Mouse (Mus musculus) urinary bladder, postnatal 4 days (tissue): ENCODE data around the gene Ppp1r12b.

Experiments used
- DNase-seq, 2 experiments: peaks; one replicate each; pipeline ENCODE4 v3.0.0; 2021 to 2022; ENCODE audit warnings: low spot score in 2 of 2

Gene Ppp1r12b

DNA sequence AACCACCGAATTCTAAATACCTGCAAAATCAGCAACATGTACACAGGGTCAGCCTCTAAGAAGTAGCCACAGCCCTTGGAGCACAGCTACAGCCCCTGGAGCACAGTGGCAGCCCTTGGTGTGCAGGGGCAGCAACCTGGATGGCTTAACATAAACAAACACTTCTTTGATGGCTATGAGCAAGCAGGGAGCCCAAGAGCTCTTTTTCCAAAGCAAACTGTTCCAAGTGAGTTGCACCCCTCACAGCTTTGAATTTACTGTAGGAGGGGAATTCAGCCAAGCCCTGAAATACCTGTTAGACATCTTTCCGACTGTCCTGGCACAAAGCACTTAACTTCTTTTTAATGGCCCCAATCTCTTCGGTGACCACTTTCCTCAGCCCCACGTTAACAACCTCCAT is 14.9 kb downstream of the Ppp1r12b start:
- no peak for DNase-seq

DNA sequence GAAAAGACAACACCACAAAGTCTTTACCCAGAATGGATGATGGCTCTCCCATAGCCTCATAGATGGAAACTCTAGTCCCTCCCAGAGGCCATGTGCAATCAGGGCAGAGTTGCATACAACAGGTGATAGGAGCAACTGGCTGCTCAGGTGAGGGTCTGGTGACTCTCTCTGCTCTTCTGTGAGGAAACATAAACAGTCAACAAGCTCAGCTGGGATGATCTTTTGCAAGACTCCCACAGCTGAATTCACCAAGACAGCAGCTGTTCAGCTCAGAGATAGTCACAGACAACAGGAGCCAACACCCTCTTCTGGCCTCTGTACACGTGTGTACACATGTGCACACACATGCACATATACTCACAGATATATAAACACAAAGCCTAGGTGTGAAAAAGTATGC is 17.5 kb downstream of the Ppp1r12b start:
- no peak for DNase-seq

DNA sequence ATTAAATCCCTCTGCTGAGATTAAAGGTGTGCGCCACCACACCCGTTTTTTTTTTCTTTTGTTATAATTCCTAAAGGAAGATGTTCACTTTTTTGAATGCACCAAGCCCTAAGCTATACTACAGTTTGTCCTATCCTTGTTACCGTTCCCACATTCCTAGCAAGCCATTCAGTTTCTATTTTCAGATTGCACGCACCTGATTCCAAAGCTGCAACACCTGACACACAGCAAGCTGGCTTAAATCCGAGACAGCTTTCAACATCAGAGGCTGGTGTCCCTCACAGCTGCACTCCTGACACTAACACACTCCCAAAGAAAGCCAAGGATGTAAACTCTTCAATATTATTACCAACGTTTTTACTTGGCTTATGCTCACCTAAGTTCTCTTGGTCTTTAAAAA is 19.4 kb downstream of the Ppp1r12b start:
- no peak for DNase-seq

GRCm38 (mm10) chr1:134932431-134932830 is 23.3 kb downstream of the Ppp1r12b start:
- no peak for DNase-seq

DNA sequence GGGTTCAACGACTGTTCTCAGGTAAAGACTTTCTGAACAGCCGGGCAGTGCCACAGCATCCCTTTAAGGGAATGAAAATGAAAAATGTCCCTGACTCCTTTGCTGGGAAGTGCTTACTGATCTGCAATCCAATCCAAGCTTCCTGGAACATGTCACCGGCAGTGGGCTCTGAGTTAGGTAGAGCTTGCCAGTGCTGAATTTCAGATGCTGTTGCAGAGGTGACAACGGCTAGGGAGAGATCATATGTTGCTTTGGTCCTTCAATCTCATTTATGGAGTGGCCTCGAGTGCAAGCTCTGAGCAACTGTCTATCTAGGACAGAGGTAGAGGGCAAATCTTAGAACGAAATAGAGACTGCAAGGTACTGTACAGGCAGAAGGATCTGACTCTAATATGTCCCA is 36.7 kb downstream of the Ppp1r12b start:
- DNase-seq: no peak

DNA sequence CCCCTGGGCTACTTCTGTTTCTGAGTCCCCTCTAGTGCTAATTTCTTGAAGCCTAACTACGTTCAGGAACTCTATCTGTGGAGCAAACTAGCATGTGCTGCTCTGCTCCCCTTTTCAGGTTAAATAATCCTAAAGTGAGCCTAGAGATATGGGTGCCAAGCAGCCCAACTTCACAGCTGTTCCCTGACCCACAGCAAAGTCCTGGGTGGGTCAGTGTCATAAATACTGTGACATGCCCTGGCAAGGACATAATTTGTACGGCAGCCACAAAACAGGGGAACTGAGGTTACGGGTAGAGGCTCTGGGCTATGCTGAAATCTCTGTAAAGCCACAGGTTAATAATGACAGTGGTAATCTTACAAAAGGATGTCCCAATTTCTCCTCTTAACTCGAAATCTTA is 40.3 kb downstream of the Ppp1r12b start:
- DNase-seq: no peak

DNA sequence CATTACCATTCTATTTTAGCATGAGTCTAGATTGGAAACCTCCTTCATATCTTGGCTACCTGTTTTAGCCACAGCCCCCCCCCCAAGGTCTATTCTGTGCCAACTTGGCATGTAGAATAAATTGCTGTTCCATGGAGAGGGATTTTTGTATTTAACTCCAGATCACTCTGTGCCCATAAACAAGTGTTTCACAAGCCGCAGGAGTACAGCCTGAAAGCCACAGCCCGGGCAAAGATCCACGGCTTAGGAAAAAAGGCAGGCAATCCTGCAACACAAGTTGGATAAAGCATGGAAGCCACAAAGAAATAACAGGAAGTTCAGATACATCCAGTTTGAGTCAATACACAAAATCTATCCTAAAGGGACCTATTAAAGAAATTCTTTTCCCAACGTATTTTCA is 42.2 kb downstream of the Ppp1r12b start:
- DNase-seq: no peak

DNA sequence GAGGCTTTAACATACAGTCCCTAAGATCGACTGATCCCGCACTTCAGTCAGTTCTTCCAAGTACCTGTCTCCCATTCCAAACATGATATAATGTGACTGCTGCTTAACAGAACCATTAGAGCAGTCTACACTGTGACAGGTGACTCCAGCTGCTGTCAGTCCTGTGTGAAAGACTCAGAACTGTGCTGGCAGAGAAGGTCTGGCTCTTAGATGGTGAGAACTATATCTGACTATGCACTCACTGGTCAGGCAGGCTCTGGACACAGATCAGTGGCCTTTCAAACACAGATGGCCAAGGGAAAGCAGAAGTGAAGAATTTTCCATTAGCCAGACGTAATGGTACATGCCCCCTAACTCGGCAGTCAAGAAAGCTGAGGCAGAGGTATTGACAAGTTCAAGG is 43.9 kb downstream of the Ppp1r12b start:
- DNase-seq: no peak

GRCm38 (mm10) chr1:134910037-134910436 is 45.7 kb downstream of the Ppp1r12b start:
- no peak for DNase-seq

- DNase-seq: no peak
These were observed 46.3 kb downstream of the Ppp1r12b start for GRCm38 (mm10) chr1:134909442-134909841.

GRCm38 (mm10) chr1:134902051-134902619 is 53.6 kb downstream of the Ppp1r12b start:
- DNase-seq: no peak

DNA sequence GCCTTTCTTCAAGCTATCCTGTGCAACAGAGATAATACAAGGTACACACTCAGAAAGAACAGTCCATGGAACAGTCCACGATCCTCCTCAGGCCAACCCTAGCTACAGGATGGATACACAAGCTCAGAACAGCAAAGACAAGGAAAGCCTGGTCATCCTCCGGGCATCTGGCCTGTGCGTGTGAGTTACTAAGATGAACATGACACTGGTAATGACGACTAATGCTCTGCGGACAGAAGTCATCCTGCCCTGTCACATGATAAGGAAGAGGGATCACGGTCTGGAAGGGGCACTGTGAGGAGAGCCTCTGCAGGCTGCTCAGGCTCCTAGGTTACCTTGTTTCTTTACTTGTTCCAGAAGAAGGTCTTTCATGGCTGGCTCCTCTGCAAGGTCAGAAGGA is 59.7 kb downstream of the Ppp1r12b start:
- DNase-seq: no peak

GRCm38 (mm10) chr1:134894803-134895202 is 60.9 kb downstream of the Ppp1r12b start:
- DNase-seq: no peak

DNA sequence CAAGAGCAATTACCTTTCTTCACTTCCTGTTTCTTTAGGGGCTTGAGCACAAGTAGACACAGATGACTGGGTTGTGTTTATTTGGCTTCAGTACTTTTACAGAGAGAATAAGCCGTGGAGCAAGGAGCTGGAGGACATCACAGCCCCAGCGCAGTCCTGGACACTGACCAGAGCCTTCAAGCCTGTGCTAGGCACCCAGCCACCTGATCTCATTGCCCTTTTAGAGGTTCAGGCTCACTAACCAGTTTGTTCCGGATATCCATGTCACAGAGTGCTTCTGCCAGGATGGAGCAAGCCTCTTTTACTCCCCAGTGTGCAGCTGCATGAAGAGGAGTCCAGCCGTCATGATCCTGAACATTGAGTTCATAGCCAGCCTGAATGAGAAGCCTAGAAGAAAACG is 63.8 kb downstream of the Ppp1r12b start:
- no peak for DNase-seq

DNA sequence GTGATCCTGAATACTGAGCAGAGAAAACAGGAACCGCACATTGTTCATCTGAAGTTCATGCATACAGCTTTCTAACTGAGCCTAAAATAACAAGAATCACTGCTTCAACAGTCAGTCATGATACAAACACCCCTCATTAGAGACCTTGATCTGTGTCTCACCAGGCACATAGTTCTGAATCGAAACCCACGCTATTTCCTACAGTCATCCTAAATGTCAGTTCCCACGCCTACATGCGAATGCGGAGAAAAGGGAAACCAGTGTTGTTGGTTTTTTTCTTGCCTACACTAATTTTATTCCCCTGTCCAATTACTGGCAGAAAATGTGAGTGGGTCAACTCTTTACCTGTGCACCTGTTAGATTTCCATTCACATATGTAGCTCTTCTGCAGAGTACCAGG is 66.1 kb downstream of the Ppp1r12b start:
- DNase-seq: no peak

DNA sequence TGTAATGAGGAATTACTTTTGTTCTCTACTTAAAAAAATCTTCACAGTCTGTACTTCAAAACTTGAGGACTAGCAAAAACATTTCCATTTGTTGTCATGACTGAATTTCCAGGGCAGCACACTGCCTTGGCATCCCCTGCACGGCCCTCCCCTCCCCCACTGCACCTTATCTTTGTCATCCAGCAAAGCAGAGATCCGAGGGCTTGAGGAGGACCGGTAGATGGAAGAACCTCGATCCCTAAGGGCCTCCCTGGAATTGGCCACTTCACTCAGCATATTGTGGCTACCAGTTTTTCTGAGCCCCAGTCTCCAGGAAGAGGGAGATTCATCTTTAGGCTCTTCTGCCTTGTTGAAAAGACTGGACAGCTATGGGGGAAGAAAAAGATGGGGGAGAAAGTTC is 79.9 kb downstream of the Ppp1r12b start:
- DNase-seq: no peak

- DNase-seq: no peak
These were observed 83.1 kb downstream of the Ppp1r12b start for GRCm38 (mm10) chr1:134872678-134873077.

GRCm38 (mm10) chr1:134866426-134866825 is 89.3 kb downstream of the Ppp1r12b start:
- DNase-seq: no peak

DNA sequence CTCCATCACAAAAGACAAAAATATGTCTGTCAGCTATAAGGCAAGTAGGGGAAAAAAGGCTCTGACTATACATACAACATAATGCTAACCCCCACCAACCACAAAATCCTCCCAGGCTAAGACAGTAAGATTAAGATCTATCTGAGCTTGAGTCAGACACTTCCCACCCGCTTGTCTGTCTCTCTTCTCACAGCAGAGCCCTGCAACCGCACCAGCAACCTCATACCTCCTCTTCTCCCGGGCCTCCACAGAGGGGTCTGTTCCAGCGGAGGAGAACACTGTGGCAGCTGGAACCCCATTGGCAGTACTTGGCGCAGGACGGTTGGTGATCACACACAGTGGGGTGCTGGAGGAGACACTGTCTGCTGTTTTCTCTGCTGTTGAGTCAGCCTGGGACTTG is 90.2 kb downstream of the Ppp1r12b start:
- no peak for DNase-seq

DNA sequence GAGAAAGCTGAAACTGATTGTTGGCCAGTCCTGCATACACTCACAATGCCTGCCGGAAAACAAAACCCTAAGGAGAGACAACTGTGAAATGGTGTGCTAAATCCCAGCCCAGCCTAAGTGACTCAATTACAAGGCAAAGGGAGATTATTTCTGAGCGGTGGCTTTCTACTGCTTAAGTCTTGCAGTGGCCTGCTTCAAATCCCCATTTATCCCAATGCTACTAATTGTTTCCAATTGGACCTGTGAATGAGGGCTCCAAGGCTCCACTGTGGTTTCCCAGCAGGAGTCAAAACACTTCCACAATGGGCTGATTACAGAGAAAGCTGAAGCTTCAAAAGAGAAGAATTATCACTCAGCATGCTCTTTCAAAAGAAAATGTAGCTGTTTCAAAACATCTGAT is 95.2 kb downstream of the Ppp1r12b start:
- DNase-seq: no peak

DNA sequence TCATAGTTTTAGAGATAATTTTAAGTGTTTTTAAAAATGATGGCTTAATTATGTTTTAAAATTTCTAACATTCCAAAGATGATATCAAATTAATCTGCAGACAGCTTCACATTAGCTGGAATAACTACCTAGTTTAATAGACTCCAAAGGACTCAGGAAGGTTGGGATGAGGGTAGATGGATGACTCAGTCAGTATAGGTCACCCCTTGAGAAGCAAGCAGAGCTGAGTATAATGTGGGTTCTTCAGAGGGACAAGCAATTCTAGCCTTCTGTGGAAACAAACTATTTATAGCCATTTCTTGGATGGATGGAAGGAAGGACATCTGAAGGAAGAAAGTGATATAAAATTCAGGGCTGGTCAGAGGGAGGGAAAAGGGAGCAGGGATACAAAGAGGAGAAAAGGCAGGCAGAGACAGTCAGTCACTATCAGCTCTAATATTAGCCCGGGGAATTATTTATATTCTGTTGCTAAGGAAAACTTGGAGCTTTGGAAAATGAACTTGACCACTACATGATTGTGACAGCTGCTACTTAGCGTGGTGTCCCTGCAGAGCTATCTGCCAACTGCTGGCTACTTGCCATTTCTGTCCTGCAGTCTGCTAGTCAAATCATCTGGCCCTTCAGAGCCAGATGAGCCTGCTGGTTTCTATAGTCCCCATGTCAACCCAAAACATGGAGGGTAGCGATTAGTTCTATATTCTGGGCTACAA is 97.2 kb downstream of the Ppp1r12b start:
- no peak for DNase-seq

- peak in 1 of 2 experiments; percentile 73 for DNase-seq
These were observed 101.3 kb downstream of the Ppp1r12b start for GRCm38 (mm10) chr1:134854325-134854982.

DNA sequence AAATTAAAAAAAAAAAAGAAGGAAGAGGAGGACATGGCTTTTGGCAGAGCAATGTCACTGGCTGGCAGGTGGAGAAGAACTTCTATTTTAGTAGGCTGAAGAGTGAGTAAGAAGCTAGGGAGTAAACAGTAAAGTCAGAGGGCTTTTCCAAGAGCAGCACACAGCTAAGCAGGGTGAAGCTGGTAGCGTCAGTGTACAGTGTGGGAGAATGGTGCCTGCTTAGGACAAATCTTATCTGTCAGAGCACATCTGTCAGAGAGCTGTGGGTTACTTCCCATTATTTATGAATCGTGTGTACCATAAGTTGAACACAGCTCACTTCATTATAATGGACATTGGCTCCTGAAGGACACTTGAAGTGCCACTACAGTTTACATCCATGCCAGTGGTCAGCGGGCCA is 102.9 kb downstream of the Ppp1r12b start:
- DNase-seq: no peak
